Mouse (Mus musculus): ENCODE data around the gene Flad1. TPM values are rescaled to one million over a fixed set of nuclear protein-coding genes. Genes with fewer than 3 reads are reported as not detected.

The Flad1 gene
- total RNA-seq, 1 experiment: 20.3 TPM

DNA sequence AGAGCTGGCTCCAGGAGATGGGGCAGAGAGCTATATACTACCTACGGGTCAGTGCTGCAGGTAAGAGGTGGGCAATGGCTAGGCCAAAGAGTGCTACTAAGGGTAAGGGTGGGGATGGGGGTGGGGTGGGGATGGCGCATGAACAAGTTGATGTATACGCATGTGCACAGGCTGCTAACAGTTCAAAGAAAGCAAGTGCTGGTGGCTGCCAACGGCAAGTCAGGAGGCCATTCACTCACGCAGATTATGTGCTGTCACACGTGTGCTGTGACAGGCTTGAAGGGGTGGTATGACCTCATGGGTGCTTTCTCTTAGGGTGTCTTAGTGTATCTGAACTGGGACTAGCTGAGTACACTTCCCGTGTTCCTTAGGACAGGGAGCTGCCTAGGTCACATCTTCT, 10.3 kb downstream of the Flad1 start:
- no peaks in the 10 kb centered on the region for H3K9me3 ChIP-seq (ENCODE audit: control insufficient read depth, insufficient read depth, low read depth, low read length)
- in situ Hi-C loops (cut with MboI; ENCODE audit: low sequenced_read_pairs in 2 of 2, unreplicated experiment in 2 of 2): no loop called here
- no peak for TF ChIP-seq HCFC1 (IDR thresholded peaks at IDR 0.05; ENCODE audit: borderline replicate concordance, insufficient read depth, low read length)
- TF ChIP-seq CHD2 (IDR thresholded peaks at IDR 0.05; ENCODE audit: low read depth, low read length): no peak
- no peak for TF ChIP-seq ZC3H11A (IDR thresholded peaks at IDR 0.05; ENCODE audit: borderline replicate concordance, low read depth, low read length)
- no peak for TF ChIP-seq MAFK (IDR thresholded peaks at IDR 0.05; ENCODE audit: insufficient read depth, low read depth, low read length)
- no peak for TF ChIP-seq ZNF384 (IDR thresholded peaks at IDR 0.05; ENCODE audit: low read depth, low read length)
- DNase-seq (ENCODE audit: low read depth, low spot score): no peak
- H3K4me3 ChIP-seq (ENCODE audit: insufficient read depth in 1 of 2, low read depth in 1 of 2, low read length in 2 of 2, poor library complexity in 1 of 2, severe bottlenecking in 1 of 2): no peak overlapping the region
- peaks cover 0 to 4% of the 10 kb centered on the region in 2 experiments; a peak in 1 of 4 replicates for H3K4me1 ChIP-seq (ENCODE audit: control insufficient read depth in 2 of 2, insufficient read depth in 2 of 2, low read length in 2 of 2, poor library complexity in 1 of 2)
- H3K9ac ChIP-seq (ENCODE audit: insufficient read depth, low read depth, low read length, poor library complexity, severe bottlenecking): no peak overlapping the region
- no peak overlapping the region for H3K27ac ChIP-seq (ENCODE audit: insufficient read depth, low read depth, low read length, poor library complexity, severe bottlenecking)
- H3K36me3 ChIP-seq (ENCODE audit: control insufficient read depth, insufficient read depth, low read length, poor library complexity, severe bottlenecking): peaks cover 20% of the 10 kb centered on the region; the same call in 1 of the 2 replicates

DNA sequence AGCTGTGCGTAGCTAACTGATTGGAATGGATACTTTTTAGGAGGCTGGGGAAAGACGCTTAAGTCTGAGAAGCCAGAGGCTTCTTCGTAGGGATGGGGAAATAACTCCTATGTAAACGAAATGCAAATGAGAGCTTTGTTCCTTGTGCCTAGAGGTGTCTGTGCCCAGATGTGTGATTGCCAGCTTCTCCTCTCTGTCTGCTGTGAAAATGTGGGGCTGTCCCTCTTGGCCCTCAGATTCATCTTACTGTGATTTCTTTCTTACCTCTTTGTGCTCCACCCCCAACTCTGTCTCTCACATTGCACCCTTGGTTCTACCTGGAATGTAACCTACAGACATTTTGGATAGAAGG, 15.0 kb downstream of the Flad1 start:
- DNase-seq (ENCODE audit: low read depth, low spot score): no peak
- H3K4me1 ChIP-seq (ENCODE audit: control insufficient read depth in 2 of 2, insufficient read depth in 2 of 2, low read length in 2 of 2, poor library complexity in 1 of 2): no peaks in the 10 kb centered on the region; a peak in 1 of 4 replicates
- peaks cover 4% of the 10 kb centered on the region; the same call in 1 of the 2 replicates for H3K36me3 ChIP-seq (ENCODE audit: control insufficient read depth, insufficient read depth, low read length, poor library complexity, severe bottlenecking)
- in situ Hi-C loops (cut with MboI; ENCODE audit: low sequenced_read_pairs in 2 of 2, unreplicated experiment in 2 of 2): no loop called here
- H3K27ac ChIP-seq (ENCODE audit: insufficient read depth, low read depth, low read length, poor library complexity, severe bottlenecking): no peak overlapping the region
- TF ChIP-seq CHD2 (IDR thresholded peaks at IDR 0.05; ENCODE audit: low read depth, low read length): no peak
- TF ChIP-seq MAFK (IDR thresholded peaks at IDR 0.05; ENCODE audit: insufficient read depth, low read depth, low read length): no peak
- TF ChIP-seq HCFC1 (IDR thresholded peaks at IDR 0.05; ENCODE audit: borderline replicate concordance, insufficient read depth, low read length): no peak
- TF ChIP-seq ZNF384 (IDR thresholded peaks at IDR 0.05; ENCODE audit: low read depth, low read length): no peak
- TF ChIP-seq ZC3H11A (IDR thresholded peaks at IDR 0.05; ENCODE audit: borderline replicate concordance, low read depth, low read length): no peak
- peak overlapping the region; percentile 52 to 64; a peak in 3 of 4 replicates for H3K4me3 ChIP-seq (ENCODE audit: insufficient read depth in 1 of 2, low read depth in 1 of 2, low read length in 2 of 2, poor library complexity in 1 of 2, severe bottlenecking in 1 of 2)
- peak overlapping the region; percentile 21; the same call in 1 of the 2 replicates for H3K9ac ChIP-seq (ENCODE audit: insufficient read depth, low read depth, low read length, poor library complexity, severe bottlenecking)
- H3K9me3 ChIP-seq (ENCODE audit: control insufficient read depth, insufficient read depth, low read depth, low read length): no peaks in the 10 kb centered on the region

DNA sequence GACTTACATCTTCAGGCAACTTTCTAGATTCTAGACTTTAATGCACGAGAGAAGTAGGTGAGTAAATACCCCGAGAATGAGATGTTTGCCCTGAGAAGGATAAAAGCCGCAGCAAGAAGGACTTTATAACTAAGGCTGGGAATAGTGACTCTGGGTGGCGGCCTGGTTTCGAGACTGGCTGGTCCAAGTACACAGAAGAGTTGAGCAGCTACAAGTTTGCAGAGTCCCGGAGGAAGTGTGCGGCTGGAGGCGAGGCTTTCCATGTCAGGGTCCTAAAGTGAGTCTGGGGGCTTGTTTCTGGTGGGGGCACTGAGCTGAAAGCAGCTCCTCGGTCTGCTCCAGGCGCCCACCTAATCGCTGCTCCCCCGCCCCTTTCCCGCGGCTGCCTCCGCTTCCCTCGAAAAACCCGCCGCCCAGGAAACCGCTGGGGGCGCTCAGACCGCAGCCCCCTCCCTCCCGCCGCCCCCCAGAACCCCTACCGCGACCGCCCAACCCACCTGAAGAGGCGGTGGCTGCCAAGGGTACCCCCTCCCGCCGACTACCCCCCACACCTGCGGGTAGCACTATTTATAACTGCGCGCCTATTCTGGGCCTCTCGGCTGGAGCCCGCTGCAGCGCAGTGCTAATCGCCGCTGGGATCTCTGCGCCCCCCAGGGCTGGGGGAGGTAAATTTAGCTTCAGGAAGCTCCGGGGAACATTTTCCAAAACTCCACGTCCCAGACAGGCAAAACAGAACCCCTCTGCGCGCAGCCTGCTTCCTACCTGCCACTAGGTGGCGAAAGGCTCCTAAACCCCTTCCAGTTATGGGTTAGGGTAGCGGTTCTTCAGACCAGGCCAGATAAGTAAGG, 15.6 kb downstream of the Flad1 start:
- Histone ChIP-seq H3K9me3 (ENCODE audit: control insufficient read depth, insufficient read depth, low read depth, low read length) (no peaks in the 10 kb centered on the region), H3K4me1 (ENCODE audit: control insufficient read depth in 2 of 2, insufficient read depth in 2 of 2, low read length in 2 of 2, poor library complexity in 1 of 2) (peaks cover 0 to 4% of the 10 kb centered on the region in 2 experiments; a peak in 3 of 4 replicates), H3K27ac (ENCODE audit: insufficient read depth, low read depth, low read length, poor library complexity, severe bottlenecking) (no peak overlapping the region), H3K36me3 (ENCODE audit: control insufficient read depth, insufficient read depth, low read length, poor library complexity, severe bottlenecking) (no peaks in the 10 kb centered on the region), H3K9ac (ENCODE audit: insufficient read depth, low read depth, low read length, poor library complexity, severe bottlenecking) (peak overlapping the region; percentile 67), H3K4me3 (ENCODE audit: insufficient read depth in 1 of 2, low read depth in 1 of 2, low read length in 2 of 2, poor library complexity in 1 of 2, severe bottlenecking in 1 of 2) (peak overlapping the region; percentile 52 to 64)
- TF ChIP-seq HCFC1 (IDR thresholded peaks at IDR 0.05; ENCODE audit: borderline replicate concordance, insufficient read depth, low read length) (no peak), MAFK (IDR thresholded peaks at IDR 0.05; ENCODE audit: insufficient read depth, low read depth, low read length) (no peak), CHD2 (IDR thresholded peaks at IDR 0.05; ENCODE audit: low read depth, low read length) (no peak), ZNF384 (IDR thresholded peaks at IDR 0.05; ENCODE audit: low read depth, low read length) (no peak), ZC3H11A (IDR thresholded peaks at IDR 0.05; ENCODE audit: borderline replicate concordance, low read depth, low read length) (no peak)
- DNase-seq (ENCODE audit: low read depth, low spot score): peak; percentile 82
- in situ Hi-C loops (cut with MboI; ENCODE audit: low sequenced_read_pairs in 2 of 2, unreplicated experiment in 2 of 2): no loop called here

- peaks cover 0 to 8% of the 10 kb centered on the region in 2 experiments; a peak in 3 of 4 replicates for H3K4me1 ChIP-seq (ENCODE audit: control insufficient read depth in 2 of 2, insufficient read depth in 2 of 2, low read length in 2 of 2, poor library complexity in 1 of 2)
Observed at GRCm38 (mm10) chr3:89395419-89395805, 16.3 kb downstream of the Flad1 start.

More at GRCm38 (mm10) chr3:89395419-89395805, 16.3 kb downstream of the Flad1 start:
- no peak for DNase-seq (ENCODE audit: low read depth, low spot score)
- Histone ChIP-seq H3K9ac (ENCODE audit: insufficient read depth, low read depth, low read length, poor library complexity, severe bottlenecking) (no peak overlapping the region; the same call in 1 of the 2 replicates), H3K4me3 (ENCODE audit: insufficient read depth in 1 of 2, low read depth in 1 of 2, low read length in 2 of 2, poor library complexity in 1 of 2, severe bottlenecking in 1 of 2) (peak overlapping the region; percentile 64 to 72), H3K36me3 (ENCODE audit: control insufficient read depth, insufficient read depth, low read length, poor library complexity, severe bottlenecking) (no peaks in the 10 kb centered on the region), H3K27ac (ENCODE audit: insufficient read depth, low read depth, low read length, poor library complexity, severe bottlenecking) (no peak overlapping the region), H3K9me3 (ENCODE audit: control insufficient read depth, insufficient read depth, low read depth, low read length) (no peaks in the 10 kb centered on the region)
- TF ChIP-seq HCFC1 (IDR thresholded peaks at IDR 0.05; ENCODE audit: borderline replicate concordance, insufficient read depth, low read length) (no peak), CHD2 (IDR thresholded peaks at IDR 0.05; ENCODE audit: low read depth, low read length) (no peak), MAFK (IDR thresholded peaks at IDR 0.05; ENCODE audit: insufficient read depth, low read depth, low read length) (no peak), ZNF384 (IDR thresholded peaks at IDR 0.05; ENCODE audit: low read depth, low read length) (no peak), ZC3H11A (IDR thresholded peaks at IDR 0.05; ENCODE audit: borderline replicate concordance, low read depth, low read length) (no peak)
- in situ Hi-C loops (cut with MboI; ENCODE audit: low sequenced_read_pairs in 2 of 2, unreplicated experiment in 2 of 2): no loop called here

Measured in ES-E14 (cell line).